22 mouse cellular contexts compared by ENCODE assay signal in genomic region chr7:36066725-36067124, GRCm38 (mm10).
DNase-seq lines count a peak whose midpoint lies in the region; ATAC-seq and TF ChIP-seq lines count a peak whose summit lies in the region.
"Had no signal": no experiment of that assay in that cellular context is flagged by ENCODE, and none has a peak within 500 bp of the region (broad histone marks: within the 10 kb centered on the region; RNA-seq: fewer than 3 reads in every experiment).

No protein-coding gene starts in this region.

- no peaks in the 10 kb centered on the region for H3K9me3 ChIP-seq in hindbrain, embryonic 10.5 days
- H3K9me3 ChIP-seq in hindbrain, embryonic 12.5 days (replicated peaks): no peaks in the 10 kb centered on the region
- H3K9me3 ChIP-seq in liver, embryonic 16.5 days (replicated peaks; ENCODE audit: control insufficient read depth, low read length): no peaks in the 10 kb centered on the region
- H3K9me3 ChIP-seq in liver, postnatal 0 days (ENCODE audit: low read length): no peaks in the 10 kb centered on the region
- no peaks in the 10 kb centered on the region for H3K9me3 ChIP-seq in liver, embryonic 11.5 days (ENCODE audit: control insufficient read depth, low read length)
- no peaks in the 10 kb centered on the region for H3K9me3 ChIP-seq in midbrain, embryonic 11.5 days (ENCODE audit: control insufficient read depth, low read length)
- no peaks in the 10 kb centered on the region for H3K9me3 ChIP-seq in midbrain, embryonic 13.5 days

- no peaks in the 10 kb centered on the region for H3K36me3 ChIP-seq in hindbrain, embryonic 10.5 days
- H3K36me3 ChIP-seq in hindbrain, embryonic 12.5 days: no peaks in the 10 kb centered on the region
- H3K36me3 ChIP-seq in liver, embryonic 16.5 days (ENCODE audit: control insufficient read depth, insufficient read depth): no peaks in the 10 kb centered on the region
- no peaks in the 10 kb centered on the region for H3K36me3 ChIP-seq in liver, postnatal 0 days (replicated peaks; ENCODE audit: insufficient read depth, low read length)
- no peaks in the 10 kb centered on the region for H3K36me3 ChIP-seq in liver, embryonic 11.5 days (ENCODE audit: control insufficient read depth, insufficient read depth, low read length)
- no peaks in the 10 kb centered on the region for H3K36me3 ChIP-seq in midbrain, embryonic 11.5 days (ENCODE audit: control insufficient read depth, insufficient read depth, low read length)
- no peaks in the 10 kb centered on the region for H3K36me3 ChIP-seq in midbrain, embryonic 13.5 days
- H3K36me3 ChIP-seq: G1E had no signal

- TF ChIP-seq EP300 in liver, postnatal 0 days (IDR thresholded peaks at IDR 0.05; ENCODE audit: low read depth): no peak

- H3K4me3 ChIP-seq in hindbrain, embryonic 10.5 days: no peak overlapping the region
- no peak overlapping the region for H3K4me3 ChIP-seq in hindbrain, embryonic 12.5 days
- H3K4me3 ChIP-seq in liver, embryonic 16.5 days (ENCODE audit: low read depth, low read length): no peak overlapping the region
- H3K4me3 ChIP-seq in liver, postnatal 0 days (ENCODE audit: low read depth, low read length): no peak overlapping the region
- H3K4me3 ChIP-seq in liver, embryonic 11.5 days (ENCODE audit: low read depth, low read length): no peak overlapping the region
- H3K4me3 ChIP-seq in midbrain, embryonic 11.5 days (ENCODE audit: low read depth, low read length): no peak overlapping the region
- H3K4me3 ChIP-seq in midbrain, embryonic 13.5 days (replicated peaks): no peak overlapping the region

- H3K4me2 ChIP-seq in hindbrain, embryonic 12.5 days (replicated peaks): no peak overlapping the region
- H3K4me2 ChIP-seq in liver, embryonic 16.5 days (ENCODE audit: low read depth, low read length): no peak overlapping the region
- no peak overlapping the region for H3K4me2 ChIP-seq in liver, postnatal 0 days (ENCODE audit: low read depth, low read length)
- no peak overlapping the region for H3K4me2 ChIP-seq in liver, embryonic 11.5 days
- H3K4me2 ChIP-seq in midbrain, embryonic 11.5 days: no peak overlapping the region
- H3K4me2 ChIP-seq in midbrain, embryonic 13.5 days (replicated peaks): no peak overlapping the region

- WGBS in hindbrain, embryonic 10.5 days: 69% methylated on average over 3 of the region's 3 CpGs
- WGBS in hindbrain, embryonic 12.5 days: 63% methylated on average over 3 of the region's 3 CpGs
- 26% methylated on average over 3 of the region's 3 CpGs for WGBS in liver, embryonic 16.5 days (ENCODE audit: insufficient replicate concordance)
- WGBS in liver, postnatal 0 days (ENCODE audit: insufficient replicate concordance): 50% methylated on average over 3 of the region's 3 CpGs
- WGBS in liver, embryonic 11.5 days: 56% methylated on average over 3 of the region's 3 CpGs
- 68% methylated on average over 3 of the region's 3 CpGs for WGBS in midbrain, embryonic 11.5 days
- 66% methylated on average over 3 of the region's 3 CpGs for WGBS in midbrain, embryonic 13.5 days

- peak overlapping the region; percentile 23; the same call in 1 of the 2 replicates for H3K27ac ChIP-seq in hindbrain, embryonic 10.5 days
- H3K27ac ChIP-seq in hindbrain, embryonic 12.5 days: no peak overlapping the region
- H3K27ac ChIP-seq in liver, embryonic 16.5 days (ENCODE audit: low read length): no peak overlapping the region
- H3K27ac ChIP-seq in liver, postnatal 0 days (ENCODE audit: low read depth): no peak overlapping the region
- no peak overlapping the region for H3K27ac ChIP-seq in liver, embryonic 11.5 days (ENCODE audit: low read depth, low read length)
- no peak overlapping the region for H3K27ac ChIP-seq in midbrain, embryonic 11.5 days (ENCODE audit: low read depth, low read length)
- H3K27ac ChIP-seq in midbrain, embryonic 13.5 days: no peak overlapping the region

- DNase-seq in hindbrain, embryonic 10.5 days (ENCODE audit: low spot score): no peak
- no peak for DNase-seq in liver
- peak; percentile 19 for DNase-seq in liver, postnatal 0 days
- no peak for DNase-seq in liver, embryonic 11.5 days (ENCODE audit: low spot score)
- DNase-seq in midbrain, embryonic 11.5 days (ENCODE audit: low spot score, missing footprints): peak; percentile 79
- DNase-seq: adrenal gland, adult 2 months; adrenal gland, adult 8-10 months; adrenal gland, postnatal 10 days; adrenal gland, postnatal 14 days; adrenal gland, postnatal 25 days; adrenal gland, postnatal 36 days; B cell, adult 2 months; cerebellum, adult 11 months; cerebellum, adult 11-12 months had no signal

- no peak for TF ChIP-seq CTCF in liver, postnatal 0 days (IDR thresholded peaks at IDR 0.05; ENCODE audit: low read depth)

- ATAC-seq in hindbrain, embryonic 12.5 days (ENCODE audit: low FRiP score): no peak
- ATAC-seq in liver, embryonic 16.5 days (ENCODE audit: low read depth): 0 out of 2 replicates have a peak, but pooled peaks have one; percentile 16
- ATAC-seq in liver, postnatal 0 days: peak; percentile 50
- ATAC-seq in liver, embryonic 11.5 days (replicated peaks; ENCODE audit: low FRiP score): no peak
- no peak for ATAC-seq in midbrain, embryonic 11.5 days (ENCODE audit: low FRiP score)
- no peak for ATAC-seq in midbrain, embryonic 13.5 days
- ATAC-seq: activated CD4-positive, CD25-positive, alpha-beta regulatory T cell, adult 4 months; CD4-positive, CD25-positive, alpha-beta regulatory T cell, adult 4 months; Patski had no signal

- peaks cover 8% of the 10 kb centered on the region for H3K4me1 ChIP-seq in hindbrain, embryonic 10.5 days (replicated peaks)
- H3K4me1 ChIP-seq in hindbrain, embryonic 12.5 days: peaks cover 6% of the 10 kb centered on the region
- no peaks in the 10 kb centered on the region for H3K4me1 ChIP-seq in liver, embryonic 16.5 days (ENCODE audit: control insufficient read depth, low read depth, low read length)
- H3K4me1 ChIP-seq in liver, postnatal 0 days (ENCODE audit: insufficient read depth): no peaks in the 10 kb centered on the region
- H3K4me1 ChIP-seq in liver, embryonic 11.5 days (replicated peaks; ENCODE audit: control insufficient read depth, insufficient read depth, low read length): no peaks in the 10 kb centered on the region
- peaks cover 4% of the 10 kb centered on the region; the same call in 1 of the 2 replicates for H3K4me1 ChIP-seq in midbrain, embryonic 11.5 days (ENCODE audit: control insufficient read depth, insufficient read depth, low read length)
- peaks cover 8% of the 10 kb centered on the region for H3K4me1 ChIP-seq in midbrain, embryonic 13.5 days (replicated peaks)

- H3K9ac ChIP-seq in hindbrain, embryonic 12.5 days: no peak overlapping the region
- H3K9ac ChIP-seq in liver, embryonic 16.5 days (ENCODE audit: low read depth, low read length): no peak overlapping the region
- no peak overlapping the region for H3K9ac ChIP-seq in liver, postnatal 0 days (replicated peaks)
- no peak overlapping the region for H3K9ac ChIP-seq in liver, embryonic 11.5 days (ENCODE audit: low read depth, low read length)
- no peak overlapping the region for H3K9ac ChIP-seq in midbrain, embryonic 11.5 days (ENCODE audit: low read length)
- no peak overlapping the region for H3K9ac ChIP-seq in midbrain, embryonic 13.5 days (replicated peaks)

- H3K27me3 ChIP-seq in hindbrain, embryonic 10.5 days (ENCODE audit: insufficient read depth, poor library complexity, severe bottlenecking): peaks cover 9% of the 10 kb centered on the region; the same call in 1 of the 2 replicates
- no peaks in the 10 kb centered on the region for H3K27me3 ChIP-seq in hindbrain, embryonic 12.5 days
- no peaks in the 10 kb centered on the region for H3K27me3 ChIP-seq in liver, embryonic 16.5 days (ENCODE audit: control insufficient read depth, insufficient read depth, low read depth, low read length)
- H3K27me3 ChIP-seq in liver, postnatal 0 days (ENCODE audit: insufficient read depth, low read length): no peaks in the 10 kb centered on the region
- no peaks in the 10 kb centered on the region for H3K27me3 ChIP-seq in liver, embryonic 11.5 days (replicated peaks; ENCODE audit: control insufficient read depth, insufficient read depth, low read length)
- H3K27me3 ChIP-seq in midbrain, embryonic 11.5 days (ENCODE audit: control insufficient read depth, insufficient read depth, low read length): no peaks in the 10 kb centered on the region
- peaks cover 3% of the 10 kb centered on the region; the same call in 1 of the 2 replicates for H3K27me3 ChIP-seq in midbrain, embryonic 13.5 days
- H3K27me3 ChIP-seq: CH12.LX had no signal

Comparison
In these comparisons a context has a peak if more than half of its experiments do, and no peak if none do; other contexts are left out.
1. DNase-seq: peak in liver, postnatal 0 days (single experiment) and midbrain, embryonic 11.5 days (single experiment); none in hindbrain, embryonic 10.5 days (single experiment), liver (single experiment) and liver, embryonic 11.5 days (single experiment).
2. ATAC-seq: peak in liver, embryonic 16.5 days (single experiment) and liver, postnatal 0 days (single experiment); none in hindbrain, embryonic 12.5 days (single experiment), liver, embryonic 11.5 days (single experiment), midbrain, embryonic 11.5 days (single experiment) and midbrain, embryonic 13.5 days (single experiment).